Mouse (Mus musculus) heart, postnatal 0 days (tissue): ENCODE data around the gene Zmat5.

Experiments used
- CTCF ChIP-seq: IDR thresholded peaks from 2 replicates; pipeline ENCODE4 v1.5.1; 2016; ENCODE audit warnings: antibody characterized with exemption, control low read depth, low read depth
- EP300 ChIP-seq: IDR thresholded peaks from 2 replicates; pipeline ENCODE4 v1.6.1; 2016; ENCODE audit warnings: antibody characterized with exemption, low read depth

DNA sequence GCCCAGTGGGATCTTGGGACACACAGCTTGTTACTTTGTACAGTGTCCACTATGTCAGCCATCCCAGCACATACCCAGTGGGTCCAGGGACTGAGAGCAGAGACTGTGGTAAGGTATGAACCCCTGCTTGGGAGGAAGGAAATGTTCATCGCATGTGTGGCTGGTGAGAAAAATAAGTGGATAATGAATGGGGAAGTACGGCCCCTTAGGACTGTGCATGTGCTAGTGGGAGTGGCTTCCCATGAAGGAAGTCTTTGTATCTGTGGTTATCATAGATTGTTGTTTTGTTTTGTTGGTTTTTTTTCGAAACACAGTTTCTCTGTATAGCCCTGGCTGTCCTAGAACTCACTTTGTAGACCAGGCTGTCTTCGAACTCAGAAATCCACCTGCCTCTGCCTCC, 10.2 kb downstream of the Zmat5 start:
- TF ChIP-seq CTCF (no peak), EP300 (no peak)
